Mouse (Mus musculus): ENCODE results near the gene Cdk14. TPM values are rescaled to one million over a fixed set of nuclear protein-coding genes. Genes with fewer than 3 reads are reported as not detected.

The Cdk14 gene
- polyA plus RNA-seq, 1 experiment: 14.8 TPM

GRCm38 (mm10) chr5:5300290-5300689 lies 119.8 kb downstream of the Cdk14 start:
- TF ChIP-seq CTCF (IDR thresholded peaks at IDR 0.05; ENCODE audit: low read depth, low read length) (no peak), EP300 (IDR thresholded peaks at IDR 0.05; ENCODE audit: insufficient read depth, low read depth, low read length) (no peak), POLR2A (IDR thresholded peaks at IDR 0.05; ENCODE audit: insufficient read depth, low read length) (no peak)
- H3K4me1 ChIP-seq (ENCODE audit: control insufficient read depth, insufficient read depth, low read length): no peaks in the 10 kb centered on the region
- no peaks in the 10 kb centered on the region for H3K9me3 ChIP-seq (replicated peaks; ENCODE audit: control insufficient read depth, insufficient read depth, low read length, poor library complexity, severe bottlenecking)
- no peaks in the 10 kb centered on the region; the same call in 1 of the 2 replicates for H3K27me3 ChIP-seq (ENCODE audit: control insufficient read depth, insufficient read depth, low read length, poor library complexity, severe bottlenecking)
- no peak overlapping the region for H3K9ac ChIP-seq (ENCODE audit: low read depth, poor library complexity, severe bottlenecking)
- no peak overlapping the region for H3K27ac ChIP-seq (ENCODE audit: insufficient read depth, low read length)
- no peaks in the 10 kb centered on the region for H3K36me3 ChIP-seq (ENCODE audit: control insufficient read depth, insufficient read depth, low read length, poor library complexity, severe bottlenecking)
- no peak overlapping the region for H3K4me3 ChIP-seq (ENCODE audit: low read depth, low read length)

DNA sequence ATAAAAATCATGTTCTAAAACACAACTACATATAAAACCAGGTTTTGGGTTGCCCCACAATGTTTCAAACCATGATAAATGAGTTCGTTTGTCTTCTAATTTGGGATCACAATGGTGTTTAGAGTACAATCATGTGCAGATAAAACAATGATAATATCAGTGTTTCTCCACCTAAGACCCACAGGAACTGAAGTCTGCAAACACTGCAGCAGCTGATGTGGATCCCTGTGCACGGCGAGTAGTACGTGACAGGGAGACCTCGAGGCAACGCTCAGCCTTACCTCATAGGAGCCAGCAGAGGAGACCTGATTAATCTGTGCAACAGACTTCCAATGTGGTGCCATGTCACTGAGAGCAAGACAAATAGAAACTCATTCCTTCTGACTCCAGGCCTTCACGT lies 122.9 kb downstream of the Cdk14 start:
- no peaks in the 10 kb centered on the region for H3K9me3 ChIP-seq (replicated peaks; ENCODE audit: control insufficient read depth, insufficient read depth, low read length, poor library complexity, severe bottlenecking)
- H3K36me3 ChIP-seq (ENCODE audit: control insufficient read depth, insufficient read depth, low read length, poor library complexity, severe bottlenecking): no peaks in the 10 kb centered on the region
- no peaks in the 10 kb centered on the region for H3K4me1 ChIP-seq (ENCODE audit: control insufficient read depth, insufficient read depth, low read length)
- TF ChIP-seq CTCF (IDR thresholded peaks at IDR 0.05; ENCODE audit: low read depth, low read length) (no peak), EP300 (IDR thresholded peaks at IDR 0.05; ENCODE audit: insufficient read depth, low read depth, low read length) (no peak), POLR2A (IDR thresholded peaks at IDR 0.05; ENCODE audit: insufficient read depth, low read length) (no peak)
- H3K27ac ChIP-seq (ENCODE audit: insufficient read depth, low read length): no peak overlapping the region
- no peaks in the 10 kb centered on the region; the same call in 1 of the 2 replicates for H3K27me3 ChIP-seq (ENCODE audit: control insufficient read depth, insufficient read depth, low read length, poor library complexity, severe bottlenecking)
- no peak overlapping the region for H3K4me3 ChIP-seq (ENCODE audit: low read depth, low read length)
- H3K9ac ChIP-seq (ENCODE audit: low read depth, poor library complexity, severe bottlenecking): no peak overlapping the region

DNA sequence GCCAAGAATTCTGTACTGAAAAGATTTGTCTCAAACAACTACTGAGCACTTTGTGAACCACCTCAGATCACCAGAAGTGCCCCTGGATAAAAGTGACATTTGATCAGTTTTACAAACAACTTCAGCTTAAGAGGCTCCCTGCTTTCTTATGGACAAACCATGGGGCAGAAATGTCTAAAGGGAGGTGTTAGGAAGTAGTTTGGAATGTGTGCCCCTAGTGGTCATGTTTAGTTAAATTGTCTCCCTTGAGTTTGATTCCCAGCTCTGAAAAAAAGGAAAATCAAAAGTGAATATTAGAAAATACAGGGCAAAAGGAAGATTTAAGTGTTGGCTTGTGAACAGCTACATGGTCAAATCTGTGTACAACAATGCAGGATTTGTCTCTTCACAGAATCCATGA lies 123.3 kb downstream of the Cdk14 start:
- no peaks in the 10 kb centered on the region for H3K4me1 ChIP-seq (ENCODE audit: control insufficient read depth, insufficient read depth, low read length)
- H3K4me3 ChIP-seq (ENCODE audit: low read depth, low read length): no peak overlapping the region
- no peak overlapping the region for H3K27ac ChIP-seq (ENCODE audit: insufficient read depth, low read length)
- H3K27me3 ChIP-seq (ENCODE audit: control insufficient read depth, insufficient read depth, low read length, poor library complexity, severe bottlenecking): no peaks in the 10 kb centered on the region; the same call in 1 of the 2 replicates
- no peaks in the 10 kb centered on the region for H3K36me3 ChIP-seq (ENCODE audit: control insufficient read depth, insufficient read depth, low read length, poor library complexity, severe bottlenecking)
- no peak overlapping the region for H3K9ac ChIP-seq (ENCODE audit: low read depth, poor library complexity, severe bottlenecking)
- TF ChIP-seq POLR2A (IDR thresholded peaks at IDR 0.05; ENCODE audit: insufficient read depth, low read length) (no peak), EP300 (IDR thresholded peaks at IDR 0.05; ENCODE audit: insufficient read depth, low read depth, low read length) (no peak), CTCF (IDR thresholded peaks at IDR 0.05; ENCODE audit: low read depth, low read length) (no peak)
- no peaks in the 10 kb centered on the region for H3K9me3 ChIP-seq (replicated peaks; ENCODE audit: control insufficient read depth, insufficient read depth, low read length, poor library complexity, severe bottlenecking)

- Histone ChIP-seq H3K27ac (ENCODE audit: insufficient read depth, low read length) (no peak overlapping the region), H3K9me3 (replicated peaks; ENCODE audit: control insufficient read depth, insufficient read depth, low read length, poor library complexity, severe bottlenecking) (no peaks in the 10 kb centered on the region), H3K27me3 (ENCODE audit: control insufficient read depth, insufficient read depth, low read length, poor library complexity, severe bottlenecking) (no peaks in the 10 kb centered on the region), H3K36me3 (ENCODE audit: control insufficient read depth, insufficient read depth, low read length, poor library complexity, severe bottlenecking) (no peaks in the 10 kb centered on the region), H3K9ac (ENCODE audit: low read depth, poor library complexity, severe bottlenecking) (no peak overlapping the region), H3K4me1 (ENCODE audit: control insufficient read depth, insufficient read depth, low read length) (no peaks in the 10 kb centered on the region), H3K4me3 (ENCODE audit: low read depth, low read length) (no peak overlapping the region)
- TF ChIP-seq CTCF (IDR thresholded peaks at IDR 0.05; ENCODE audit: low read depth, low read length) (no peak), POLR2A (IDR thresholded peaks at IDR 0.05; ENCODE audit: insufficient read depth, low read length) (no peak), EP300 (IDR thresholded peaks at IDR 0.05; ENCODE audit: insufficient read depth, low read depth, low read length) (no peak)
Measured at GRCm38 (mm10) chr5:5292830-5293542, 127.1 kb downstream of the Cdk14 start.

GRCm38 (mm10) chr5:5291321-5291991 lies 128.7 kb downstream of the Cdk14 start:
- H3K9ac ChIP-seq (ENCODE audit: low read depth, poor library complexity, severe bottlenecking): no peak overlapping the region
- H3K27ac ChIP-seq (ENCODE audit: insufficient read depth, low read length): no peak overlapping the region
- TF ChIP-seq EP300 (IDR thresholded peaks at IDR 0.05; ENCODE audit: insufficient read depth, low read depth, low read length): no peak
- no peak for TF ChIP-seq POLR2A (IDR thresholded peaks at IDR 0.05; ENCODE audit: insufficient read depth, low read length)
- no peak for TF ChIP-seq CTCF (IDR thresholded peaks at IDR 0.05; ENCODE audit: low read depth, low read length)
- H3K4me1 ChIP-seq (ENCODE audit: control insufficient read depth, insufficient read depth, low read length): no peaks in the 10 kb centered on the region
- H3K36me3 ChIP-seq (ENCODE audit: control insufficient read depth, insufficient read depth, low read length, poor library complexity, severe bottlenecking): no peaks in the 10 kb centered on the region
- no peaks in the 10 kb centered on the region for H3K27me3 ChIP-seq (ENCODE audit: control insufficient read depth, insufficient read depth, low read length, poor library complexity, severe bottlenecking)
- H3K4me3 ChIP-seq (ENCODE audit: low read depth, low read length): no peak overlapping the region
- no peaks in the 10 kb centered on the region for H3K9me3 ChIP-seq (replicated peaks; ENCODE audit: control insufficient read depth, insufficient read depth, low read length, poor library complexity, severe bottlenecking)

GRCm38 (mm10) chr5:5290714-5291113 lies 129.4 kb downstream of the Cdk14 start:
- H3K27me3 ChIP-seq (ENCODE audit: control insufficient read depth, insufficient read depth, low read length, poor library complexity, severe bottlenecking): no peaks in the 10 kb centered on the region
- H3K4me3 ChIP-seq (ENCODE audit: low read depth, low read length): no peak overlapping the region
- H3K4me1 ChIP-seq (ENCODE audit: control insufficient read depth, insufficient read depth, low read length): no peaks in the 10 kb centered on the region
- H3K27ac ChIP-seq (ENCODE audit: insufficient read depth, low read length): no peak overlapping the region
- no peaks in the 10 kb centered on the region for H3K9me3 ChIP-seq (replicated peaks; ENCODE audit: control insufficient read depth, insufficient read depth, low read length, poor library complexity, severe bottlenecking)
- H3K36me3 ChIP-seq (ENCODE audit: control insufficient read depth, insufficient read depth, low read length, poor library complexity, severe bottlenecking): no peaks in the 10 kb centered on the region
- H3K9ac ChIP-seq (ENCODE audit: low read depth, poor library complexity, severe bottlenecking): no peak overlapping the region
- TF ChIP-seq EP300 (IDR thresholded peaks at IDR 0.05; ENCODE audit: insufficient read depth, low read depth, low read length): no peak
- no peak for TF ChIP-seq CTCF (IDR thresholded peaks at IDR 0.05; ENCODE audit: low read depth, low read length)
- no peak for TF ChIP-seq POLR2A (IDR thresholded peaks at IDR 0.05; ENCODE audit: insufficient read depth, low read length)
